Mouse (Mus musculus): Measurements from ENCODE around the gene Fbxo11. TPM values are rescaled to one million over a fixed set of nuclear protein-coding genes. Genes with fewer than 3 reads are reported as not detected.
"Not testable (repeated sequence)": the region's sequence is repeated elsewhere in the genome, so short reads cannot be mapped to it uniquely, and the experiment has no call there.

Gene Fbxo11
- polyA plus RNA-seq, 1 experiment from 2014 or later = 28.0 TPM

- peaks cover 21% of the 10 kb centered on the region for H3K4me1 ChIP-seq
- not testable (repeated sequence) for H3K9me3 ChIP-seq (replicated peaks); H3K4me2 ChIP-seq; ATAC-seq; H3K4me3 ChIP-seq; H3K27ac ChIP-seq; H3K36me3 ChIP-seq (ENCODE audit: poor library complexity, severe bottlenecking); H3K27me3 ChIP-seq; H3K9ac ChIP-seq
- 90% methylated on average over 15 of the region's 15 CpGs for WGBS
Measured at GRCm38 (mm10) chr17:87971696-87972591, 93.1 kb downstream of the Fbxo11 start.

GRCm38 (mm10) chr17:87968483-87968926 is 96.6 kb downstream of the Fbxo11 start:
- not testable (repeated sequence) for H3K36me3 ChIP-seq (ENCODE audit: poor library complexity, severe bottlenecking); H3K4me3 ChIP-seq; H3K4me1 ChIP-seq; H3K9me3 ChIP-seq (replicated peaks); H3K27ac ChIP-seq; H3K9ac ChIP-seq; H3K4me2 ChIP-seq; H3K27me3 ChIP-seq
- peak; percentile 77; the same call in 1 of the 2 replicates for ATAC-seq
- 32% methylated on average over 6 of the region's 8 CpGs for WGBS

GRCm38 (mm10) chr17:87963081-87964075 is 101.7 kb downstream of the Fbxo11 start:
- Histone ChIP-seq H3K4me3 (no peak overlapping the region), H3K9me3 (replicated peaks) (no peaks in the 10 kb centered on the region), H3K9ac (no peak overlapping the region), H3K4me2 (no peak overlapping the region), H3K4me1 (no peaks in the 10 kb centered on the region), H3K27me3 (no peaks in the 10 kb centered on the region), H3K36me3 (ENCODE audit: poor library complexity, severe bottlenecking) (no peaks in the 10 kb centered on the region), H3K27ac (no peak overlapping the region)
- no peak for ATAC-seq
- 87% methylated on average over 13 of the region's 14 CpGs for WGBS

DNA sequence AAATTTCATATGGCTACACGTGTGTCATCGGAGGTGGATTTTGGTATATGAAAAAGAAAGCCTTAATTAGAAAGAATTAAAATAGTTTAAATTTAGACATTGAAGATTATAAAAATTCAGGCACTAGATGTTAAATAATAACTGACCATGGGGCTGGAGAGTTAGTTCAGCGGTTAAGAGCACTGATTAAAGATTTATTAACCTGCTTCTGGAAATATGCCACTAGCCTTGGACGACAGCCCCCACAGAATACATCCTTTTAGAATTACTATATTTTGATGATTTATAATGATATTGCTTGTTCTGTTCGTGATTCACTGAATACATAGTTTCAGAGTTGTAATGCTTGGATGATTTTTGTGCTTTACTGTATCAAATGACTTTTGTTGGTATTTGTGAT is 105.2 kb downstream of the Fbxo11 start:
- H3K27me3 ChIP-seq; H3K36me3 ChIP-seq (ENCODE audit: poor library complexity, severe bottlenecking); H3K9ac ChIP-seq; H3K4me2 ChIP-seq; H3K4me1 ChIP-seq; H3K27ac ChIP-seq; H3K9me3 ChIP-seq (replicated peaks); H3K4me3 ChIP-seq; ATAC-seq: not testable (repeated sequence)
- 94% methylated on average over 5 of the region's 5 CpGs for WGBS

- not testable (repeated sequence) for H3K9me3 ChIP-seq (replicated peaks); H3K27me3 ChIP-seq; H3K36me3 ChIP-seq (ENCODE audit: poor library complexity, severe bottlenecking); H3K9ac ChIP-seq; ATAC-seq; H3K4me2 ChIP-seq; H3K4me1 ChIP-seq; H3K27ac ChIP-seq; H3K4me3 ChIP-seq
- WGBS = 93% methylated on average over 11 of the region's 11 CpGs
Measured at GRCm38 (mm10) chr17:87959406-87959805, 105.7 kb downstream of the Fbxo11 start.

DNA sequence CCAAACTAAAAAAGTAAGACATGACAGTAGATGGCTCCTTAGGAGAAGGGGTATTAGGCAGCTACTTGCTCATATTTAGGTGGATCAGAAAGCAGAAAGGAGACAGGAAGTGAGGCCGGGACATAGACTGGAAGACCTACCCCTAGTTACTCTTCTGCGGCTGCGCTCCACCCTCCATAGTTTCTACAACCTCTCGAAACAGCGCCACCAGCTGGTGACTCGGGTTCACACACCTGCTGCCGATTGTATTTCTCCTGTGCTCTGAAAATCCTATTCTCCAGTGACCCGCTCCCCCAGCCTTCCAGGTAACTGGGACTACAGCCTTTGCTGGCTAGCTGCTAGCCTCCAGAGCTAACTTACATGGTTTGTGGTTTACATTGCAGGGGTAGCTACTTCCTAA is 106.8 kb downstream of the Fbxo11 start:
- Histone ChIP-seq H3K27me3 (no peaks in the 10 kb centered on the region), H3K36me3 (ENCODE audit: poor library complexity, severe bottlenecking) (no peaks in the 10 kb centered on the region), H3K27ac (no peak overlapping the region), H3K9me3 (replicated peaks) (no peaks in the 10 kb centered on the region), H3K4me1 (no peaks in the 10 kb centered on the region), H3K4me3 (no peak overlapping the region), H3K4me2 (no peak overlapping the region), H3K9ac (no peak overlapping the region)
- ATAC-seq = no peak
- 58% methylated on average over 8 of the region's 8 CpGs for WGBS

GRCm38 (mm10) chr17:87957096-87957840 is 107.8 kb downstream of the Fbxo11 start:
- no peak for ATAC-seq

DNA sequence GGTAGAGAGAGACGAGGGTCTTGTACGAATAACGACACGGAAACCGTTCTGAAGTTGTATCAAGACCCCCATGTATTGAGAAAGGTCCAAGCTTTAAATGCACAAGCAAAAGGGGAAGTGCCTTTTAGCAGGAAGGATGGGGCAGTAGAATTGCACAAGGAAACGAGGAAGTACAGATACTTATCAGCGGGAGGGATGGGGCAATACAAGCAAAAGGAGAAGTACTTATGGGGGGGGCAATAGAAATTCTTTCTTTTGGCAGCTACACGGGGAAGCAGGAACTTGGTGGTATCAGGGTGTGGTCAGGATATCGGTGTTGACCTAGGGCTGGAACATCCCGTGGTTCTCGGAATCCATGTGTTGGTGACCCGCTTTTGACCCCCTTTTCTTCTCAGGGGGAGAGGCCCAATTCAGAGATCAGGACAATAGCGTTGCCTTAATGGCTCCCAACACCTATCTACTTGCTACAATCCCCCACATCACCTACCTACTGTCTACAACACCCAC is 110.4 kb downstream of the Fbxo11 start:
- not testable (repeated sequence) for H3K9ac ChIP-seq; H3K4me2 ChIP-seq; H3K36me3 ChIP-seq (ENCODE audit: poor library complexity, severe bottlenecking); H3K27me3 ChIP-seq; H3K9me3 ChIP-seq (replicated peaks); H3K27ac ChIP-seq; H3K4me3 ChIP-seq; ATAC-seq; H3K4me1 ChIP-seq
- 93% methylated on average over 13 of the region's 13 CpGs for WGBS

More at GRCm38 (mm10) chr17:87957096-87957840, 107.8 kb downstream of the Fbxo11 start:
- no peak overlapping the region for H3K9ac ChIP-seq
- H3K27ac ChIP-seq = no peak overlapping the region
- no peaks in the 10 kb centered on the region for H3K36me3 ChIP-seq (ENCODE audit: poor library complexity, severe bottlenecking)
- H3K4me3 ChIP-seq = no peak overlapping the region
- no peaks in the 10 kb centered on the region for H3K4me1 ChIP-seq
- H3K4me2 ChIP-seq = no peak overlapping the region
- H3K27me3 ChIP-seq = no peaks in the 10 kb centered on the region
- 78% methylated on average over 12 of the region's 12 CpGs for WGBS
- H3K9me3 ChIP-seq (replicated peaks) = no peaks in the 10 kb centered on the region

DNA sequence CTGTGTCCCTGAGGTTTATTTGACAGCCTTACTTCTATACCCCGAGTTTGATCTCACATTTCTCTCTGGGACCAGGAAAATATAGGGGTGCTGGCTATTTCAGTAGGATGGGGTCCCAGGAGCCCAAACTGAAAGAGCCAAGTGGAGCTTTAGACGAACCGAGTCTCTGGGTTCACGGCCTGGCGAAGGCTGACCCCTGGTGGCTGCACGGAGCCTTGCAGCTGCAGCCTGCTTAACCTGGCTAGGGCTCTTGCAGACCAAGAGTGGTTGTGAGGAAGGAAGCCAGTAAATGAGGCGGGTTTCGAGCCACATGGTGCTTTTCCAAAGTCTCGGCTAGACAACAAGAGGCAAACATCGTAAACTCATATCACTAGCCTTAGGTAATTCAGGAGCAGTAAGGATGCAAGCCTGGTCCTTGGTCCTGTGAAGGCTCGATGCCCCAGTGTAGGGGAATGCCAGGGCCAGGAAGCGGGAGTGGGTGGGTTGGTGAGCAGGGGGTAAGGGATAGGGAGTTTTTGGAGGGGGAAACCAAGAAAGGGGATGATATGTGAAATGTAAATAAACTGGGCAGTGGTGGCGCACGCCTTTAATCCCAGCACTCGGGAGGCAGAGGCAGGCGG is 116.0 kb downstream of the Fbxo11 start:
- Histone ChIP-seq H3K9ac (no peak overlapping the region), H3K4me3 (no peak overlapping the region), H3K27ac (no peak overlapping the region), H3K9me3 (replicated peaks) (no peaks in the 10 kb centered on the region), H3K4me1 (no peaks in the 10 kb centered on the region), H3K27me3 (no peaks in the 10 kb centered on the region), H3K36me3 (ENCODE audit: poor library complexity, severe bottlenecking) (no peaks in the 10 kb centered on the region), H3K4me2 (no peak overlapping the region)
- ATAC-seq = peak; percentile 81
- 45% methylated on average over 16 of the region's 16 CpGs for WGBS
